Mouse (Mus musculus) liver, embryonic 16.5 days (tissue): ENCODE data around the gene Tmem33. TPM values are rescaled to one million over a fixed set of nuclear protein-coding genes. Genes with fewer than 3 reads are reported as not detected.
A peak's percentile ranks its signal among the peaks of the same experiment; 100 is the strongest.

Experiments
- ATAC-seq: fragments of 200-750 bp; cut with Nextera tagmentation; 2 replicates; pipeline ENCODE4 v1.8.0; 2017; ENCODE audit warnings: low read depth, mild to moderate bottlenecking, moderate number of reproducible peaks, moderate library complexity
- H3K27ac ChIP-seq: fragments of 300-500 bp; sonication (generic); 2 replicates; pipeline ENCODE4 v1.5.1; 2014; ENCODE audit warnings: mild to moderate bottlenecking, low read length
- H3K27me3 ChIP-seq: fragments of 300-500 bp; sonication (generic); 2 replicates; pipeline ENCODE4 v1.6.1; 2014; ENCODE audit warnings: low read depth, low read length, mixed read lengths; ENCODE audit not compliant: control insufficient read depth, insufficient read depth
- H3K36me3 ChIP-seq: fragments of 300-500 bp; sonication (generic); 2 replicates; pipeline ENCODE4 v1.6.1; 2014; ENCODE audit warnings: mild to moderate bottlenecking; ENCODE audit not compliant: control insufficient read depth, insufficient read depth
- H3K4me1 ChIP-seq: fragments of 300-500 bp; sonication (generic); 2 replicates; pipeline ENCODE4 v1.6.1; 2014; ENCODE audit warnings: low read depth, low read length, mixed read lengths; ENCODE audit not compliant: control insufficient read depth
- H3K4me2 ChIP-seq: fragments of 300-500 bp; sonication (generic); 2 replicates; pipeline ENCODE4 v1.6.1; 2014; ENCODE audit warnings: low read depth, low read length, mixed read lengths
- H3K4me3 ChIP-seq: fragments of 300-500 bp; sonication (generic); 2 replicates; pipeline ENCODE4 v1.5.1; 2014; ENCODE audit warnings: low read depth, mild to moderate bottlenecking, low read length
- H3K9ac ChIP-seq: fragments of 300-500 bp; sonication (generic); 2 replicates; pipeline ENCODE4 v1.6.1; 2014; ENCODE audit warnings: low read depth, low read length
- H3K9me3 ChIP-seq: fragments of 300-500 bp; sonication (generic); replicated peaks from 2 replicates; pipeline ENCODE4 v1.6.1; 2016; ENCODE audit warnings: low read length; ENCODE audit not compliant: control insufficient read depth
- WGBS: fragments of 180-500 bp; shearing (Covaris S2); extraction: QIAGEN DNeasy Blood & Tissue Kit; methylation state at CpG from one replicate; pipeline ENCODE4 v1.1.7; 2014; ENCODE audit not compliant: insufficient replicate concordance; 5-methylcytosine and 5-hydroxymethylcytosine counted together
- polyA plus RNA-seq: library from polyadenylated mRNA; unstranded; fragments of >200 nt; fragmentation: Nextera tagmentation; extraction: Ambion mirVana; gene quantifications from 2 replicates; pipeline ENCODE4 v1.2.1, GENCODE M21; 2015

The Tmem33 gene
- 70.7 and 80.2 TPM in 2 replicates for polyA plus RNA-seq

DNA sequence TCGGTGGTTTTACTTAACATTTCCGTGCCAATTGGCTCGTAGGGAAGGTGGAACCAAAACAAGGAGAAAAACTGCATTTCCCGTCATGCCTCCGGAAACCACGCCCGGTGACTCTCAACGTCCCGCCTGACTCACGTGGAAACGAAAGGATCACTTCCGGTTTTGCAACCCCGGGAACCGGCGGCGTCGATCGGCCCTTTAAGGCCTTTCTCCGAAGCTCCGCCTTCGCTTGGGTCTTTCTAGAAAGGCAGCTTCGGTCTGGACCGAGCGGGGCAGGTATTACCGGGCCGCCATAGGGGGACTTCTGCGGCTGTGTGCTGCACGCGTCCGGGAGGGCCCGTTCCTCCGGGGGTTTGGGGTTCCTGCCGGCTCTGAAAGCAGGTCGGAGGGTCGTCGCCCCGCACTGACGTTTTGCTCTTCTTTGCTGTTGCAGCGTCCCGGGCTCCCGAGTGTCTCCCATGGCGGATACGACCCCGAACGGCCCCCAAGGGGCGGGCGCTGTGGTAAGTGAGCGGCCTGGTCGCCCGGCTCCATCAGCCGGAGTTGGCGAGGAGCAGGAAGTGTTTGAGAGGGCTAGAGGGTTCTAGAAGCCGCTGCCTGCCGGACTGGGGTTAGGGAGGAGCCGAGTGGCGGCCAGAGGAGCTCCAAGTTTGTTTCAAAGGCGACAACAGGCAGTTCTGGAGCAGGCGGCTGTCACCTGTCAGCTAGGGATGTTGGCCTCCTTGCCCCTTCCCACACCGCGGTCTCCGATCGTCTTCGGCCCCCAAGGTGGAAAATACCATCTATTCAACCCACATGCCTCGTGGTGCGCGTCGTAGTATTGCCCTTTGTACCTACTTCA, at the start of gene Tmem33:
Tmem33 (plus strand) TSS at position 35 of the 841 bp plus-strand sequence.
- Histone ChIP-seq H3K4me1 (peaks cover 22% of the 10 kb centered on the region), H3K27me3 (no peaks in the 10 kb centered on the region), H3K9ac (peak within 1 kb of the TSS; percentile 97), H3K4me3 (peak within 1 kb of the TSS; percentile 97), H3K27ac (peak within 1 kb of the TSS; percentile 98), H3K36me3 (peaks cover 19% of the 10 kb centered on the region), H3K9me3 (no peaks in the 10 kb centered on the region), H3K4me2 (peak within 1 kb of the TSS; percentile 80)
- under 1% methylated on average over 67 of the region's 67 CpGs for WGBS
- peak; percentile 88 for ATAC-seq

DNA sequence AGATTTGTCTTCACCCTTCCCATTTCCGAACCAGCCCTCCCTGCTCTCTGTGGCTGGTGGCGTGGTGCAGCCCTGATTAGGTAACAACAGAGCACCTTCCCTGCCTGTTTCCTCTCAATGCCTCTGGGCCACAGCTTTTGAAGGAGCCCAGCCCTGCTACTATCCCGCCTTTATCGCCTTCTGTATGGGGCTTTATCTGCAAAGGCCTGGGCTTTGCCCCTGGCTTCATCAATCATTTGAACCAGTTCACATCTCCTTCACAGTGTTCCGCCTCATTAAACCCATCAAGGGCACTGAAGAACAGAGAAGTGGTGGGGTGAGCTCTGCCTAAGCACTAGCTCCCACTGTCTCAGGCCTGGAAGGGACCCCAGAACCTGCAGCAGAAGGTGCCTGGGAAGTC, 47.2 kb upstream of the Tmem33 start:
- ATAC-seq: no peak
- Histone ChIP-seq H3K27ac (no peak overlapping the region), H3K4me1 (no peaks in the 10 kb centered on the region), H3K36me3 (no peaks in the 10 kb centered on the region), H3K9ac (no peak overlapping the region), H3K4me3 (no peak overlapping the region), H3K4me2 (no peak overlapping the region), H3K9me3 (no peaks in the 10 kb centered on the region), H3K27me3 (peaks cover 42% of the 10 kb centered on the region)
- 23% methylated on average over 5 of the region's 5 CpGs for WGBS

DNA sequence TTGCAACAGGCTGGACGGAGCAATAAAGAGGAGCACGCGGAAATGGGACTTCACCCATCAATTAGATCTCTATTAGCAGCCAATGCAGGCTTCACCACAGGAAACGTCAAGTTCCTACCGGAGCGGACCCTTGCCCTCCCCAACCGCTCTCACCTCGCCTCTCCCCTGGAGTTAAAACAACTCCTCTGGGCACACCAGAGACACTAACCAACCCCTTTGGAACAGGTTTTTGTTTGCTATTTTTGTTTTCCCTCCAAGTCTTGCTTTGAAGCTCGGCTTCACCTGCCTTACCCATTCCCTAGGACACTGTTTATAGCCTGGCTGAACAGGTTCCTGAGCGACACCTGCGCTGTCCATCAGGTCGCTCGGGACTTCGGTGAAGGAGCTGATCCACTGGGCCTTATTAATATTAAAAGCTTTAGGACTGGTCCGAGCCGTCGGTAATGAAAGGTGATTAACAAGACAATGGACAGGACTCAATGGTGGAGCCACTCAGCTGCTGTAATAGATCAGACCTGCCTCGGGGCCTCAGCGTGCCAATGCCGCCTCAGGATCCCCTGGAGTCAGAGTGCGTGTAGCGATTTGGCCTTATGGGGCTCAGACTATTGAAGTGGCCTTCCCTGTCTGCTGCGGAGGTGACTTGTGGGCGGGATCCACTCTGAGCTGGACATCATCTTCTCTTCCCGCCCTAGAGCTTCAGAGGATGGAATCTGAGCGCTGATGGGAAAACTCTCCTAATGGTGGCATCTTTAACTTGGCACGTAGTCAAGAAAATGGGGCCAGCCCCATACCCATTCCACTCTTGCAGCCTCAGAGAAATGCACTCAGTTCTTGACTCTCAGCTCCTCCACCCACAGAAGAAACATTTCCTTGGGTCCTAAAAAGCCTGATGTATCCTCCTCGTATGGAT, 45.0 kb upstream of the Tmem33 start:
- H3K27me3 ChIP-seq: peaks cover 56% of the 10 kb centered on the region

DNA sequence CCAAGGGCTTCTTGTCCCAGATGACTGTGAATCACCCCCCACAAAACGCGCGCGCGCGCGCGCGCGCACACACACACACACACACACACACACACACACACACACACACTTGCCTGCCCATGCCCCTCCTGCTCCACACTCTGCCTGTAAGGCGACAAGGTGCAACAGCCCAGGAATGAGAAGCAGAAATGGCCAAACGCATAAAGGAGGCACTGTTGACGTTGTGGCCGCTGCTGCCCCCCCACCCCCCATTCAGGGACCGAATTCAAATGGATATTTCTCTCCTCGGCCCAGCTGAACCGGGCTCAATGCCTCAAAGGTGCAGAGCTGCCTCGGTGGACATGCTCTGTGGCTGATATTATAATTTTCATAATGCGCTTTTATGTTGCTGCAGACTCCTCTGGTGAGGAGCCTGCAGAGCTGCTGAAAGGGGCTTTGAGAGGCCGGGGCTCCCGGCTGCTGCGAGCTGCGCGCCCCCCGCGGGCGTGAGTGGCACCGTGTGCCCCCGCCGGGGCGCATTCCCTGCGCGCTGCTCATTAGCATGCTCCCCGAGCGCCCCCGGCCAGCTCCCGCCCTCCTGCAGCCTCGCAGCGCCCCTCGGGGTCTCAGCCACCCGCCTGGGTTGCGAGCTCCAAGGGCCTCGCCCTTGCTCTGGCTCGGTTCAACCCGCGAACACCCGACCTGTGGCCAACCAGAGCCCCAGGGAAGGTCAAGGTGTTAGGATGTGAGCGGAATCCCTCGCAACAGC, 44.2 kb upstream of the Tmem33 start:
- no peak overlapping the region for H3K27ac ChIP-seq
- H3K4me2 ChIP-seq: no peak overlapping the region
- no peak for ATAC-seq

More for the DNA sequence above, 45.0 kb upstream of the Tmem33 start:
- H3K9ac ChIP-seq: no peak overlapping the region
- no peak overlapping the region for H3K27ac ChIP-seq
- H3K4me2 ChIP-seq: no peak overlapping the region
- H3K4me1 ChIP-seq: no peaks in the 10 kb centered on the region
- no peaks in the 10 kb centered on the region for H3K36me3 ChIP-seq
- no peak for ATAC-seq
- WGBS: 4% methylated on average over 28 of the region's 28 CpGs
- no peak overlapping the region for H3K4me3 ChIP-seq
- no peaks in the 10 kb centered on the region for H3K9me3 ChIP-seq

DNA sequence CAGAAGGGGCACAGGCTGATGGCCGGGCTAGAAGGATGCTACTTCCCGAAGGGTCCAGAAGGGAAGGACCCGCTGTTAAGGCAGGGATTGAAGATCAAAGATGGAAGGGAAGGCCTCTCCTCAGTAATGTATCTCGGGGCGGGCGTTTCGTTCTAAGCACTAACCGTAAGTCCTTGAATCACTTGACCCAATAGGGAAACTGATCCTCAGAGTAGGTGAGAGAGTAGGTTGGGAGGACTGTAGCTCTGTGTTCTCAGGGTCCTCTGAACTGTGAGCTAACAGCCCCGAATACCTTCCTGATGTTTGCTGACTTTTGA, 43.6 kb upstream of the Tmem33 start:
- WGBS: 2% methylated on average over 9 of the region's 9 CpGs
- Histone ChIP-seq H3K4me3 (no peak overlapping the region), H3K36me3 (no peaks in the 10 kb centered on the region), H3K27ac (no peak overlapping the region), H3K27me3 (peaks cover 66% of the 10 kb centered on the region), H3K9me3 (no peaks in the 10 kb centered on the region), H3K4me1 (no peaks in the 10 kb centered on the region), H3K9ac (no peak overlapping the region), H3K4me2 (no peak overlapping the region)
- no peak for ATAC-seq

More for the DNA sequence above, 44.2 kb upstream of the Tmem33 start:
- Histone ChIP-seq H3K27me3 (peaks cover 61% of the 10 kb centered on the region), H3K9ac (no peak overlapping the region), H3K36me3 (no peaks in the 10 kb centered on the region), H3K4me1 (no peaks in the 10 kb centered on the region), H3K9me3 (no peaks in the 10 kb centered on the region), H3K4me3 (no peak overlapping the region)
- WGBS: 2% methylated on average over 49 of the region's 49 CpGs

GRCm38 (mm10) chr5:67221901-67222300, 38.5 kb upstream of the Tmem33 start:
- 8% methylated on average over 6 of the region's 6 CpGs for WGBS
- H3K4me3 ChIP-seq: no peak overlapping the region
- peaks cover 82% of the 10 kb centered on the region for H3K27me3 ChIP-seq
- no peak overlapping the region for H3K27ac ChIP-seq
- no peak for ATAC-seq
- H3K4me1 ChIP-seq: no peaks in the 10 kb centered on the region
- H3K36me3 ChIP-seq: no peaks in the 10 kb centered on the region
- no peak overlapping the region for H3K4me2 ChIP-seq
- no peaks in the 10 kb centered on the region for H3K9me3 ChIP-seq
- no peak overlapping the region for H3K9ac ChIP-seq

- H3K4me3 ChIP-seq: no peak overlapping the region
- no peaks in the 10 kb centered on the region for H3K9me3 ChIP-seq
- no peaks in the 10 kb centered on the region for H3K36me3 ChIP-seq
- no peak overlapping the region for H3K27ac ChIP-seq
- H3K4me2 ChIP-seq: no peak overlapping the region
- no peaks in the 10 kb centered on the region for H3K4me1 ChIP-seq
- peaks cover 85% of the 10 kb centered on the region for H3K27me3 ChIP-seq
- H3K9ac ChIP-seq: no peak overlapping the region
- 2% methylated on average over 44 of the region's 44 CpGs for WGBS
- no peak for ATAC-seq
Measured at GRCm38 (mm10) chr5:67222440-67223390, 37.6 kb upstream of the Tmem33 start.
